Mouse (Mus musculus): ENCODE measurements around the gene Hgd. TPM values are rescaled to one million over a fixed set of nuclear protein-coding genes. Genes with fewer than 3 reads are reported as not detected.
"Not testable (repeated sequence)": the region's sequence is repeated elsewhere in the genome, so short reads cannot be mapped to it uniquely, and the experiment has no call there.

Gene Hgd
- polyA plus RNA-seq, 1 experiment from 2014 or later = not detected

DNA sequence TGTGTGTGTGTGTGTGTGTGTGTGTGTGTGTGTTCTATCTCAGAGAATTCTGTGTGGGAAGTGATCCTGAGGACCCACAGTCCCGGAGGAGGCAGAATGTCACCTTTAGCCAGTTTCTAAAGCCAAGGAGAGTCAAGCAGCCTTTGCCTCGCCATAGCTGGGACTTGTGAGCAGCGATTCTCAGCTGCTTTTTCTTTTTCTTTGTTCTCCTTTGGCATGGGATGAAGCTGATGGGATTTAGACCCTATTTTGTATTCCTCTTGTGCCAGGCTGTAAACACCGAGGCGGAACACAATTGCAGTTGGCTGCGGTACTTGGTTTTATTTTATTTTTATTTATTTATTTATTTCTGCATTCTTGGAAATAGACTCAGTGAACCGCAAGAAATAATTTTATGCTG, 49.1 kb downstream of the Hgd start:
- WGBS (ENCODE audit: missing documents) = 99% methylated on average over 7 of the region's 7 CpGs
- H3K4me3 ChIP-seq (ENCODE audit: inconsistent target) = no peak overlapping the region
- no peak overlapping the region for H3K27ac ChIP-seq
- no peaks in the 10 kb centered on the region for H3K36me3 ChIP-seq (ENCODE audit: inconsistent target)
- no peaks in the 10 kb centered on the region for H3K79me2 ChIP-seq (ENCODE audit: inconsistent target)

DNA sequence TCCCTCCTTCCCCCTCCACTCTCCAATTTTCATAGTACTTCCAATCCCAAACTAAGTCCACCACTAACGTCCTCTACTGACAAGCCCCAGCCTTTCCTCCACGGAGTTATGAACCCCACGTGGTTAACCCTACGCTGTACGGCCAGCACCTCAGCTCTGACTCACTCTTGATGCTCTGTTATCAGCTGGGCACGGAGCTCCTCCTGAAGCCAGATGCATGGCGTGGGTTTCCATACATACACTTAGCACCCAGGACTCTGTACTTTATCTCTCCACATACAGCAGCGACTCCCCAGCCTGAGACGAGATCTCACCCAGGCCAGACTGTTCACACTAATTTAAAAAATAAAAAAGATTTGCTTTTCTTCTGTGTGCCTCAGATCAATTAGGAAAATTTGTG, 54.6 kb downstream of the Hgd start:
- Histone ChIP-seq H3K27ac (no peak overlapping the region), H3K79me2 (ENCODE audit: inconsistent target) (no peaks in the 10 kb centered on the region), H3K36me3 (ENCODE audit: inconsistent target) (no peaks in the 10 kb centered on the region), H3K4me3 (ENCODE audit: inconsistent target) (no peak overlapping the region)
- WGBS (ENCODE audit: missing documents) = 79% methylated on average over 9 of the region's 9 CpGs

DNA sequence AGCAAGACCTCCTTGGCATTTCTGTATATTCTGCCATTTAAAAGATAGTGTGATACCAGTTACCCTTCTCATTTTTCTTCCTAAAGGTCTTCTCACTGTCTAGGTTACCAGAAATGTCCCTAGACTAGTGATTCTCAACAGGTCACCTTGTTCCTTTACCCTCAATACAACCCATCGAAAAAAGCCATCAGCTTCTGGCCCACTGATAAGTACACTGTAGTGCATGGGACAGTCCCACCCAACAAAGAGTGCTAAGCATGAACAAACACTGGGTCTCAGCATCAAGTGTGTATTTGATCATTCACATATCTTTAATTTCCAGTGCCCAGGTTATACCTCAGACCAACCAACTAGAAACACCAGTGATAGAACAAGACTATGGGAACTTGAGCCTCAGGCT, 55.1 kb downstream of the Hgd start:
- Histone ChIP-seq H3K4me3 (ENCODE audit: inconsistent target) (no peak overlapping the region), H3K27ac (no peak overlapping the region), H3K79me2 (ENCODE audit: inconsistent target) (no peaks in the 10 kb centered on the region), H3K36me3 (ENCODE audit: inconsistent target) (no peaks in the 10 kb centered on the region)
- WGBS (ENCODE audit: missing documents) = 100% methylated on average over 1 of the region's 1 CpGs

DNA sequence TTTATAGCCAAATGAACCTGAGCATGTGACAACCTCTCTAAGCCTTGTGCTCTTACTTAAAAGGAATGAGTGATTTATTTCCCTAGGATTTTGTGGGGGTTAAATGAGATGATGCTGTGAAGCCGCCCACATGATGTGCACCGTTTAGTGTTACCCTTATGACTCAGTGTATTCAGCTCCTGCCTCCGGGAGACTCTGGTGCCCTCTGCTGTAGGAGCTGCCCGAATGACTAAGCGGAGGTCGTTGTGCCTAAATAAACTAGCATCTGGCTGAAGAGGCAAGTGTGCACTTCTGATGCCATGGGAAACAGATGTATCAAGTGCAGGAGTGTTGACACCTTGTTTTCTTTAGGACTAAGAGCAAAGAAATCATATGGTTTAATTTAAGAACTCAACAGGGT, 56.2 kb downstream of the Hgd start:
- H3K36me3 ChIP-seq (ENCODE audit: inconsistent target) = no peaks in the 10 kb centered on the region
- 62% methylated on average over 6 of the region's 6 CpGs for WGBS (ENCODE audit: missing documents)
- no peaks in the 10 kb centered on the region for H3K79me2 ChIP-seq (ENCODE audit: inconsistent target)
- H3K27ac ChIP-seq = no peak overlapping the region
- no peak overlapping the region for H3K4me3 ChIP-seq (ENCODE audit: inconsistent target)

- Histone ChIP-seq H3K79me2 (ENCODE audit: inconsistent target) (no peaks in the 10 kb centered on the region), H3K36me3 (ENCODE audit: inconsistent target) (no peaks in the 10 kb centered on the region), H3K27ac (no peak overlapping the region), H3K4me3 (ENCODE audit: inconsistent target) (no peak overlapping the region)
These were observed 57.8 kb downstream of the Hgd start for GRCm38 (mm10) chr16:37637802-37638201.

DNA sequence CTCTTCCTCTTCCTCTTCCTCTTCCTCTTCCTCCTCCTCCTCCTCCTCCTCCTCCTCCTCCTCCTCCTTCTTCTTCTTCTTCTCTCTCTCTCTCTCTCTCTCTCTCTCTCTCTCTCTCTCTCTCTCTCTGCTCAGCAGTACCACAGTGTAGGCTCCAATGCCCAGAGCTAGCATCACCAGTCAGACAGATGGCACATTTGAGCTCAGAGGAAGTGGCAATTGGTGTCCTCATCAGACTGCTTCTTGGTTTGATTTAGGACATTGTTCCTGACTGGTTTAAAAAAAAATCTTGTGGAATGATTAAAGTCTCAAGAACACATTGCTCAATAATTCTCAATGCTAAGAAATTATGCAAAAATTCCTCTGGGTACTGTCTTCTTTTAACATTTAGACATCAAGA, 60.6 kb downstream of the Hgd start:
- not testable (repeated sequence) for H3K36me3 ChIP-seq (ENCODE audit: inconsistent target); H3K4me3 ChIP-seq (ENCODE audit: inconsistent target); H3K27ac ChIP-seq; H3K79me2 ChIP-seq (ENCODE audit: inconsistent target)

- WGBS (ENCODE audit: missing documents) = 90% methylated on average over 5 of the region's 5 CpGs
- H3K36me3 ChIP-seq (ENCODE audit: inconsistent target) = peaks cover 24% of the 10 kb centered on the region
- H3K79me2 ChIP-seq (ENCODE audit: inconsistent target) = peaks cover 5% of the 10 kb centered on the region; the same call in 1 of the 2 replicates
- no peak overlapping the region for H3K4me3 ChIP-seq (ENCODE audit: inconsistent target)
- H3K27ac ChIP-seq = no peak overlapping the region
These were observed 64.5 kb downstream of the Hgd start for GRCm38 (mm10) chr16:37644486-37644885.

DNA sequence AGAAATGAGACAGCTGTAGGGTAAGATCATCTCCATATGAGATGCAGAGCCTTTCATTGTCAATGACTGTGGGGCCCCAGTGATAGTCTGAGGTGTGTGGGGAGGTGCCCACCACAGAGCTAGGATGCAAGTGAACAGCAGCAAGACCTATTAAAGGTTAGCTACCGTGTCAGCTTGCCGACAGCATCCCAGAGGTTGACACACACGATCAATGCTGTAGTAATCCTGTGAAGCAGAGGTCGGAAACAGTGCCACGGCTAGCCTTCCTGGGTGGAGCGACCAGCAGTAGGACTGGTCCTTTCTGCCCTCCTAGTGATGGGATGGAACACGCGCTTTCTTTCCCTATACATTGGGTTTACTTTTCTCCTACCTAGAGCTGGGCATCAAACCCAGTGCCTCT, 65.3 kb downstream of the Hgd start:
- Histone ChIP-seq H3K36me3 (ENCODE audit: inconsistent target) (peaks cover 24% of the 10 kb centered on the region), H3K4me3 (ENCODE audit: inconsistent target) (no peak overlapping the region), H3K79me2 (ENCODE audit: inconsistent target) (peaks cover 12% of the 10 kb centered on the region; the same call in 1 of the 2 replicates), H3K27ac (no peak overlapping the region)
- 92% methylated on average over 8 of the region's 8 CpGs for WGBS (ENCODE audit: missing documents)

- peaks cover 18% of the 10 kb centered on the region for H3K79me2 ChIP-seq (ENCODE audit: inconsistent target)
- WGBS (ENCODE audit: missing documents) = 83% methylated on average over 3 of the region's 3 CpGs
- H3K27ac ChIP-seq = no peak overlapping the region
- peaks cover 24% of the 10 kb centered on the region for H3K36me3 ChIP-seq (ENCODE audit: inconsistent target)
- no peak overlapping the region for H3K4me3 ChIP-seq (ENCODE audit: inconsistent target)
These were observed 65.8 kb downstream of the Hgd start for GRCm38 (mm10) chr16:37645799-37646198.

GRCm38 (mm10) chr16:37647067-37647466, 67.1 kb downstream of the Hgd start:
- WGBS (ENCODE audit: missing documents) = 94% methylated on average over 14 of the region's 16 CpGs
- Histone ChIP-seq H3K4me3 (ENCODE audit: inconsistent target) (no peak overlapping the region), H3K79me2 (ENCODE audit: inconsistent target) (peaks cover 31% of the 10 kb centered on the region), H3K36me3 (ENCODE audit: inconsistent target) (peaks cover 24% of the 10 kb centered on the region), H3K27ac (no peak overlapping the region)

DNA sequence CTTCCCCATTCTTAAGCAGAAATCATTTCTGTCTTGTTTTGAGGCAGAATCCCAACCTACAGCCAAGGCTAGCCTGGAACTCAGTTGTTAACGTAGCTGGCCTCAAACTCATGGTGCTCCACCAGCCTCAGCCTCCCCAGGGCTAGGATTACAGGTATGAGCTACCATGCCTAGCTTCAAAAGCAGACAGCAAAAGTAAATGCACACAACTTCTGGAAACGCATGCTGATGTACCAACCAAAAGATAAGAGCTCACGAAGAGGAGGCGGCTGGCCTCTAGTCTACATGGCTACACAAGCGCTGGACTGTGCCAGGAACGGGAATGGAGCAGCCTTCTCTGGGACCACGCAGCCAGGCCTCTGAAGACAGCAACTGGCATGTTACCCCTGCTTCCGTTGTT, 68.0 kb downstream of the Hgd start:
- WGBS (ENCODE audit: missing documents) = 90% methylated on average over 8 of the region's 8 CpGs
- Histone ChIP-seq H3K4me3 (ENCODE audit: inconsistent target) (no peak overlapping the region), H3K36me3 (ENCODE audit: inconsistent target) (peaks cover 24% of the 10 kb centered on the region), H3K27ac (no peak overlapping the region), H3K79me2 (ENCODE audit: inconsistent target) (peaks cover 40% of the 10 kb centered on the region)

DNA sequence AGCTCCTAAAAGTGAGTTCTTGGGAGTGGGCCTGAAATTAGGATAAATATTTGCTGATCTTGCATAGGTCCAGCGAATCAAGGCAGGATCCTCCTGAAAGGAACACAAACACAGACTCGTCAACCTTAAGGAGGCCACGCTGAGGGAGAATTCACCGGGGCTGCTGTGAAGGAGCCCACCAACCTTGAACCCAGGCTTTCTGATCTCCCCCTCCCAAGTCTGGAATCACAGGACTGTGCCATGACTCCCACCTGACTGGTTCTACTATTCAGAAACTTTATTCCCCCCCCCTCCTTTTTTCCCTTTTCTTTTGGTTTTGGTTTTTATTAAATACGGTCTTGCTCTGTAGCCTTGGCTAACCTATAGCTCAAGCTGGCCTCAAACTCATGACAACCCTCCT, 69.1 kb downstream of the Hgd start:
- H3K79me2 ChIP-seq (ENCODE audit: inconsistent target) = peaks cover 48% of the 10 kb centered on the region
- no peak overlapping the region for H3K4me3 ChIP-seq (ENCODE audit: inconsistent target)
- no peak overlapping the region for H3K27ac ChIP-seq
- WGBS (ENCODE audit: missing documents) = 95% methylated on average over 5 of the region's 5 CpGs
- peaks cover 24% of the 10 kb centered on the region for H3K36me3 ChIP-seq (ENCODE audit: inconsistent target)

DNA sequence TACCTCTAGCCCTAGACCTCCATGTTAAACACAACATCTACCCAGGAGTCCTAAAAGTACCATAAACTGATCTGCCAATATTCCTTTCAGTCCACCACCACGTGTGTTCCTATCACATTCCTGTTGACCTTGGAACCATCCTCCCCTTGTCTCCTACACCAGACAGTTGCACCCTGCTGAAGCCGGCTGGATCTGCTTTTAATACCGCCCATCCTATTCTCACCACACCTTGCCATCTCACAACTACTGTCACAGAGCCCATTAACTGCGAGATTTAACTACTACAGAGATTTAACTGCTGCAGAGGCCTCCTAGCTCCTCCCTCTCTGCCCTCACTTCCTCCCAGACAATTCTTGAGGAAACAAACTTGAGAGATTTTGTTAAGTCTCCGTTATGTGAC, 71.5 kb downstream of the Hgd start:
- peaks cover 20% of the 10 kb centered on the region for H3K36me3 ChIP-seq (ENCODE audit: inconsistent target)
- peaks cover 48% of the 10 kb centered on the region for H3K79me2 ChIP-seq (ENCODE audit: inconsistent target)
- no peak overlapping the region for H3K4me3 ChIP-seq (ENCODE audit: inconsistent target)
- no peak overlapping the region for H3K27ac ChIP-seq
- WGBS (ENCODE audit: missing documents) = 67% methylated on average over 5 of the region's 5 CpGs

DNA sequence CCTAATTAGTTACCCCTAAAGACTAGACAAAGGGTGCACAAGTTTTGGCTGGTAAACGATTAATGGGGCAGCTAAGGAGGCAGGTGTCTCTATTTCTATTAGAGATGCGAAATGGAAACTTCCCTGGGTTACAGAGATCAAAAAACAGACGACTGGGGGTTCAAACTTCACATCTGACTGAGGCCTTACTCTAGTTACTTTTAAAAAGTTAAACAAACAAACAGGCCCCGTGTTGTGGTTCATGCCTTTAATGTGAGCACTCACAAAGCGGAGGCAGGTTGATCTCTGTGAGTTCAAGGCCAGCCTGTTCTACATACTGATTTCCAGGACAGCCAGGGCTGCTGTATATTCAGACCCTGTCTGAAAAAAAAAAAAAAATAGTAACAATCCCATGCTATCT, 72.7 kb downstream of the Hgd start:
- Histone ChIP-seq H3K79me2 (ENCODE audit: inconsistent target) (peaks cover 48% of the 10 kb centered on the region), H3K4me3 (ENCODE audit: inconsistent target) (no peak overlapping the region), H3K36me3 (ENCODE audit: inconsistent target) (peaks cover 8% of the 10 kb centered on the region; the same call in 1 of the 2 replicates), H3K27ac (no peak overlapping the region)
- WGBS (ENCODE audit: missing documents) = 87% methylated on average over 5 of the region's 5 CpGs

DNA sequence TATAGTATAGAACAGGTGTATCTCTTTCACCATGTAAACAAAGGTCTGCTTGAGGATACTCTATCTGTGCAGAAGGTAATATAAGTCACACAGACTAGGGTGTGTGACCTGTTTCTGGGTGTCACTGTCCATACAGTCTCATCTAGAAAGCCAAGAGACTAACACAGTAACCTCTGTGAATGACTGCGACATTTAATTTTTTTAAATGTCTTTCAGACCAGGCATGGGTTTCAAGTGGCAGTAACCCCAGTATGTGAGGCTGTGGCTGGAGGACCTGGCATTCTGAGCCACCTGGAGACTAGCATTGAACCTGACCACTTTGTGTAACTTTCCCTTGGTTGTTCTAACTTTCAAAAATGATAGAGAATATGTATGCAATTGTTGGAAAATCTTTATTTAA, 73.1 kb downstream of the Hgd start:
- Histone ChIP-seq H3K27ac (no peak overlapping the region), H3K36me3 (ENCODE audit: inconsistent target) (peaks cover 4% of the 10 kb centered on the region; the same call in 1 of the 2 replicates), H3K79me2 (ENCODE audit: inconsistent target) (peaks cover 48% of the 10 kb centered on the region), H3K4me3 (ENCODE audit: inconsistent target) (peak overlapping the region; percentile 79)
- 95% methylated on average over 1 of the region's 1 CpGs for WGBS (ENCODE audit: missing documents)

Measured in macrophage (primary cell).